11 mouse cellular contexts compared by ENCODE assay signal in genomic region chr11:28582218-28582617, GRCm38 (mm10). TPM values are rescaled to one million over a fixed set of nuclear protein-coding genes. Genes with fewer than 3 reads are reported as not detected.
DNase-seq lines count a peak whose midpoint lies in the region; ATAC-seq lines count a peak whose summit lies in the region.
"Had no signal": no experiment of that assay in that cellular context is flagged by ENCODE, and none has a peak within 500 bp of the region (broad histone marks: within the 10 kb centered on the region; RNA-seq: fewer than 3 reads in every experiment).

No protein-coding gene starts in this region.

- peaks cover 28% of the 10 kb centered on the region for H3K27me3 ChIP-seq in embryonic facial prominence, embryonic 12.5 days
- no peaks in the 10 kb centered on the region for H3K27me3 ChIP-seq in hindbrain, embryonic 15.5 days

- 12% methylated on average over 5 of the region's 5 CpGs for WGBS in embryonic facial prominence, embryonic 12.5 days
- 6% methylated on average over 5 of the region's 5 CpGs for WGBS in hindbrain, embryonic 15.5 days

- H3K36me3 ChIP-seq in embryonic facial prominence, embryonic 12.5 days: no peaks in the 10 kb centered on the region
- H3K36me3 ChIP-seq in hindbrain, embryonic 15.5 days: no peaks in the 10 kb centered on the region
- H3K36me3 ChIP-seq: liver, embryonic 13.5 days; stomach, embryonic 15.5 days had no signal

- peak overlapping the region; percentile 98 for H3K4me2 ChIP-seq in embryonic facial prominence, embryonic 12.5 days (replicated peaks)
- peak overlapping the region; percentile 83 for H3K4me2 ChIP-seq in hindbrain, embryonic 15.5 days

- 0 out of 2 replicates have a peak, but pooled peaks cover 4% of the 10 kb centered on the region for H3K4me1 ChIP-seq in embryonic facial prominence, embryonic 12.5 days
- H3K4me1 ChIP-seq in hindbrain, embryonic 15.5 days (replicated peaks): peaks cover 24% of the 10 kb centered on the region; the same call in 1 of the 2 replicates

- H3K9me3 ChIP-seq in embryonic facial prominence, embryonic 12.5 days: no peaks in the 10 kb centered on the region
- no peaks in the 10 kb centered on the region for H3K9me3 ChIP-seq in hindbrain, embryonic 15.5 days
- H3K9me3 ChIP-seq: liver, embryonic 13.5 days; stomach, embryonic 15.5 days had no signal

- peak; percentile 40 for DNase-seq in gastrocnemius, adult 18-20 months (ENCODE audit: low spot score)
- DNase-seq in gastrocnemius, postnatal 4 days (ENCODE audit: low spot score in 2 of 2): no peak
- peak; percentile 29 to 62 for DNase-seq in lung, postnatal 4 days
- no peak for DNase-seq in ovary, postnatal 14 days (ENCODE audit: low spot score)
- no peak for DNase-seq in cerebellum, adult 11-12 months
- no peak for DNase-seq in thymus, postnatal 10 days (ENCODE audit: low spot score in 2 of 2)
- DNase-seq: liver, embryonic 13.5 days had no signal

- no peak overlapping the region for H3K27ac ChIP-seq in embryonic facial prominence, embryonic 12.5 days
- peak overlapping the region; percentile 93; the same call in 1 of the 2 replicates for H3K27ac ChIP-seq in hindbrain, embryonic 15.5 days (replicated peaks)
- H3K27ac ChIP-seq: liver, embryonic 13.5 days; stomach, embryonic 15.5 days had no signal

- no peak overlapping the region for H3K9ac ChIP-seq in embryonic facial prominence, embryonic 12.5 days
- peak overlapping the region; percentile 78 for H3K9ac ChIP-seq in hindbrain, embryonic 15.5 days
- H3K9ac ChIP-seq: liver, embryonic 13.5 days; stomach, embryonic 15.5 days had no signal

- H3K4me3 ChIP-seq in embryonic facial prominence, embryonic 12.5 days: peak overlapping the region; percentile 54; the same call in 1 of the 2 replicates
- H3K4me3 ChIP-seq in hindbrain, embryonic 15.5 days: peak overlapping the region; percentile 75
- H3K4me3 ChIP-seq: erythroblast, embryonic 14.5 days; liver, embryonic 13.5 days had no signal

- ATAC-seq in embryonic facial prominence, embryonic 12.5 days (ENCODE audit: insufficient number of reproducible peaks, insufficient read depth, low FRiP score, low TSS enrichment): no peak
- no peak for ATAC-seq in hindbrain, embryonic 15.5 days (ENCODE audit: low FRiP score, low read depth)

RNA-seq across cellular contexts. Expression of gene Ccdc85a, which starts 1.9 kb away (rescaled TPM):
- 10 to 100 TPM in 1 of 2 experiments, 1 to 10 TPM in 1; 5.9 to 10.2 TPM for total RNA-seq in gastrocnemius, adult 18-20 months (2021)
- total RNA-seq in gastrocnemius, postnatal 4 days (2021): 1 to 10 TPM; 5.8 to 6.2 TPM
- 4.5 and 5.6 TPM in 2 replicates for polyA plus RNA-seq in embryonic facial prominence, embryonic 12.5 days (2016; fragmentation: Nextera tagmentation; extraction: Ambion mirVana)
- 48.2 and 50.0 TPM in 2 replicates for polyA plus RNA-seq in hindbrain, embryonic 15.5 days (2015; fragmentation: Nextera tagmentation; extraction: Ambion mirVana)

Comparison
In these comparisons a context has a peak if more than half of its experiments do, and no peak if none do; other contexts are left out.
1. DNase-seq: peak in gastrocnemius, adult 18-20 months (single experiment) and lung, postnatal 4 days (2 of 2); none in gastrocnemius, postnatal 4 days (0 of 2), ovary, postnatal 14 days (single experiment), cerebellum, adult 11-12 months (single experiment) and thymus, postnatal 10 days (0 of 2).